Mouse (Mus musculus) erythroblast, embryonic 14.5 days (primary cell): ENCODE results near the gene Pdxp.

Source experiments
- GATA1 ChIP-seq: IDR thresholded peaks from 2 replicates; pipeline ENCODE4 v1.6.1; 2012; ENCODE audit warnings: low read length, inconsistent platforms, mixed read lengths
- TAL1 ChIP-seq: IDR thresholded peaks from 3 replicates; pipeline ENCODE4 v1.6.1; 2012; ENCODE audit warnings: low read length, inconsistent platforms, mixed read lengths

DNA sequence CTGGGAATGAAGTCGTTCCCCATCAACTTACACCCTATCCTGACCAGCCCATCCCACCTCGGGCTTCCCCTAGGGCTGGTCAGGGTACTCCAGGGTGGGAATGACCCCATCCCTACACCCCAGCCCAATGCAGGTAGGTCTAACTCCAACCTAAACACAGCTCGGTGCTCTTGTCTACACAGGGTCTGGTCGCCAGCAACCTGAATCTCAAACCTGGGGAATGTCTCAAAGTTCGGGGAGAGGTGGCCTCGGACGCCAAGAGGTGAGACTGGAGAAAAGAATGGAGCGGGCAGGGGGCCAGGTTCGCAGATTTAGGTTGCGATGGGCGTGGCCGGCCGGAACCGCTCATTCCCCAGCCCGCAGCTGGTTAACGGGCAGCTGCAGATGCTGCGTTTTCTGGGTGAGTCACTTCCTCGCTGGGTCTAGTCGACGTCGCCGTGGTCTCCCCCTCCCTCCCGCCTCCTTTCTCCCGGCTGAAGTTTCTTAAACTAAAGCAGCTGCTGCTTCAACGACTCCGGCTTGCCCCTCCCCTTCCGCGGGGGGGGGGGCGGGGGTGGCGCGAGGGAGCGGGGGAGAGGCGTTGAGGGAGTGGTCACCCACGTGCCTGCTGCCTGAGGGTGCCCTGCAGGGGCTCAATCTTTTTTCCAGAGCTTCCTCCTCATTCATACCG lies 14.2 kb downstream of the Pdxp start:
- TF ChIP-seq GATA1 (no peak), TAL1 (no peak)
